Mouse (Mus musculus): ENCODE measurements around the gene Pxmp2. TPM values are rescaled to one million over a fixed set of nuclear protein-coding genes. Genes with fewer than 3 reads are reported as not detected.

Gene Pxmp2
- 1.9 and 13.2 TPM in 2 replicates for total RNA-seq (2017)

GRCm38 (mm10) chr5:110285770-110286445, at the start of gene Pxmp2, which contains the start of gene Pole:
Gene Pxmp2 (minus strand): TSS chr5:110286186.
Gene Pole (plus strand): TSS chr5:110286306.
- ATAC-seq (replicated peaks in 1 of 2; ENCODE audit: insufficient read depth in 1 of 2, low FRiP score in 2 of 2, low TSS enrichment in 1 of 2, low read depth in 1 of 2, poor library complexity in 2 of 2, severe bottlenecking in 2 of 2) = peak; percentile 85 to 87

DNA sequence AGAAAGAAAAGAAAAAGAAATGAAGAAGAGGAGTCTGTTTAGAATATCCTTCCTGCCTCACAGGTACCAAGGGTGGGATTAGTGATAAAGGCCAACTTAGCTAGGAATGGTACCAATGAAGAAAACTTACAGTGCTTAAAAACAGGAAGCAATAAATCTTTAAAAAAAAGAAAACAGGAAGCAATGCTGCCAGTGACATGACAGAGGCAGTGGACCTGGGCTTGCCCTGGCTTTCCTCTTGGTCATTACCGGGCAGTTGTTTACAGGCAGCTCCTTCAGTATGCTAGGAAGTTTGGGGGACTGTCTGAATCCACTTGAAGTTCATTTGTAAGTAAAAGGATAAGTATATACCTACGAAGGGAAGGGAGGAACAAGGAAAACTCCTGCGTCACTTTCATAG, 44.5 kb upstream of the Pxmp2 start:
- ATAC-seq (replicated peaks in 1 of 2; ENCODE audit: insufficient read depth in 1 of 2, low FRiP score in 2 of 2, low TSS enrichment in 1 of 2, low read depth in 1 of 2, poor library complexity in 2 of 2, severe bottlenecking in 2 of 2) = peak; percentile 59 to 71

DNA sequence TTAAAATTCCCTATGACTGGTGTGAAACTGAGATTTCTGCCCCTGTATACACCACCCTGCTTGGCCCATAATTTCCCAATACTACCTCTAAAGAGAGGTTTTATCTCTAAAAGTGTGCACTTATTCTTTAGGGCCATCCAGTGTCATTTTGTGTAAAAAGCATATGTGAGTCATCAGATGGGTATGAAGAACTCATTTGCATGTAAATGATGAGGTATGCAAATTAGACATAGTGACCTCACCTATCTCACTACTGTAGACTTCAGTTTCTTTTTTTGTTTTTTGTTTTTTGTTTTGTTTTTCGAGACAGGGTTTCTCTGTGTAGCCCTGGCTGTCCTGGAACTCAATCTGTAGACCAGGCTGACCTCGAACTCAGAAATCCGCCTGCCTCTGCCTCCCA, 27.1 kb upstream of the Pxmp2 start:
- ATAC-seq (replicated peaks in 1 of 2; ENCODE audit: insufficient read depth in 1 of 2, low FRiP score in 2 of 2, low TSS enrichment in 1 of 2, low read depth in 1 of 2, poor library complexity in 2 of 2, severe bottlenecking in 2 of 2) = no peak

DNA sequence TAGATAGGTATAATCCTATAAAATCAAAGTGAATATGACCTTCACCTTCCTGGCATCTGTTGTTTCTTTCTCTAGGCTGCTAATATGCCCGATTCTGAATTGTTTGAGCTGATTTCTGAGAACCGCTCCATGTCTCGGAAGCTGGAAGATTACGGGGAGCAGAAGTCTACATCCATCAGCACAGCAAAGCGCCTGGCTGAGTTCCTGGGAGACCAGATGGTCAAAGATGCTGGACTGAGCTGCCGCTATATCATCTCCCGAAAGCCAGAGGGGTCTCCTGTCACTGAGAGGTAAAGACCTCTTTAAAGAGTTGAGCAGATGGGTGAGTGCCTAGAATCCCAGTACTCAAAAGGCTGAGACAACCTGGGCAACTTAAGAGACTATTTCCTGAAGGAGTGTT, 22.9 kb upstream of the Pxmp2 start:
- ATAC-seq (replicated peaks in 1 of 2; ENCODE audit: insufficient read depth in 1 of 2, low FRiP score in 2 of 2, low TSS enrichment in 1 of 2, low read depth in 1 of 2, poor library complexity in 2 of 2, severe bottlenecking in 2 of 2) = no peak

- no peak for ATAC-seq (replicated peaks in 1 of 2; ENCODE audit: insufficient read depth in 1 of 2, low FRiP score in 2 of 2, low TSS enrichment in 1 of 2, low read depth in 1 of 2, poor library complexity in 2 of 2, severe bottlenecking in 2 of 2)
Measured at GRCm38 (mm10) chr5:110300591-110300990, 14.6 kb upstream of the Pxmp2 start.

- ATAC-seq (replicated peaks in 1 of 2; ENCODE audit: insufficient read depth in 1 of 2, low FRiP score in 2 of 2, low TSS enrichment in 1 of 2, low read depth in 1 of 2, poor library complexity in 2 of 2, severe bottlenecking in 2 of 2) = no peak
Measured at GRCm38 (mm10) chr5:110296637-110297036, 10.7 kb upstream of the Pxmp2 start.

- ATAC-seq (replicated peaks in 1 of 2; ENCODE audit: insufficient read depth in 1 of 2, low FRiP score in 2 of 2, low TSS enrichment in 1 of 2, low read depth in 1 of 2, poor library complexity in 2 of 2, severe bottlenecking in 2 of 2) = no peak
Measured at GRCm38 (mm10) chr5:110291649-110292048, 5.7 kb upstream of the Pxmp2 start.

DNA sequence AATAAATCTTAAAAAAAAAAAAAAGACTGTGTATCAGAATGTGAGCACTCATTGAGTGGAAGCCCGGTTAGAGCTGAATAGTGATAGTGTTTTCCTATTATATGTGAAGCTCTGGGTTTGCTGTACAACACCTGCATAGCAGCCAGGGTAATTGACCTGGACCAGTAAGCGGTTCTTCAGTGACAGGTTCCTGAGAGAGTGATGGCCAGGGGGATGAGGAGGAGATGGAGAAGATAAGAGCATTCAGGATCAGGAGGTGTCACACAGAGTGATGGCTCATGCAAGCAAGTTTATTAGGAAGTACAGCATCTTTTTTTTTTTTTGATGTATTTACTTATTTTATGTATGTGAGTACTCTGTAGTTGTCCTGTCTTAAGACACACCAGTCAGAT, 1.1 kb upstream of the Pxmp2 start:
- ATAC-seq (replicated peaks in 1 of 2; ENCODE audit: insufficient read depth in 1 of 2, low FRiP score in 2 of 2, low TSS enrichment in 1 of 2, low read depth in 1 of 2, poor library complexity in 2 of 2, severe bottlenecking in 2 of 2) = no peak

GRCm38 (mm10) chr5:110286446-110287083, 579 bp upstream of the Pxmp2 start:
- ATAC-seq (replicated peaks in 1 of 2; ENCODE audit: insufficient read depth in 1 of 2, low FRiP score in 2 of 2, low TSS enrichment in 1 of 2, low read depth in 1 of 2, poor library complexity in 2 of 2, severe bottlenecking in 2 of 2) = peak in 1 of 2 experiments; percentile 9; a peak in 2 of 4 replicates

DNA sequence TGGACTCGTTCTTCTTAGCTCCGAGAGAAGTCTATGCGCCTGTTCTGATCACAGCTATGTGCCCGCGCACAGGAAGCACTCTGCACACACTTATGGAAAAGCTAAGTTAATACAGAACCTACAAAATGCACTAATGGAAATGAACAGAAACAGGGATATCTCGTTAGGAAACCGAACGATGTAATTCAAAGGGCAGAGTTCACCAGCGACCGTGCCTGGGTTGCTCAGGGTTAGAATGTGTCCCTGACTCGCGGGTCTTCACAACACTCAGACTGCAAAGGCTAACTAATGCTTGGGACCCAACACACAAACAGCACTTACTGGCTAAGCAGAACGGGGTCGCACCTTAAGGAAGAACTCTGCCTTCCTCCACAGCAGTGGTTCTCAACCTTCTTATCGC, 830 bp downstream of the Pxmp2 start:
- ATAC-seq (replicated peaks in 1 of 2; ENCODE audit: insufficient read depth in 1 of 2, low FRiP score in 2 of 2, low TSS enrichment in 1 of 2, low read depth in 1 of 2, poor library complexity in 2 of 2, severe bottlenecking in 2 of 2) = peak; percentile 18 to 44; a peak in 1 of 4 replicates

GRCm38 (mm10) chr5:110284536-110284935, 1.4 kb downstream of the Pxmp2 start:
- peak; percentile 53 to 70; a peak in 2 of 4 replicates for ATAC-seq (replicated peaks in 1 of 2; ENCODE audit: insufficient read depth in 1 of 2, low FRiP score in 2 of 2, low TSS enrichment in 1 of 2, low read depth in 1 of 2, poor library complexity in 2 of 2, severe bottlenecking in 2 of 2)

GRCm38 (mm10) chr5:110281984-110282383, 4.0 kb downstream of the Pxmp2 start:
- no peak for ATAC-seq (replicated peaks in 1 of 2; ENCODE audit: insufficient read depth in 1 of 2, low FRiP score in 2 of 2, low TSS enrichment in 1 of 2, low read depth in 1 of 2, poor library complexity in 2 of 2, severe bottlenecking in 2 of 2)

GRCm38 (mm10) chr5:110276910-110277309, 9.1 kb downstream of the Pxmp2 start:
- no peak for ATAC-seq (replicated peaks in 1 of 2; ENCODE audit: insufficient read depth in 1 of 2, low FRiP score in 2 of 2, low TSS enrichment in 1 of 2, low read depth in 1 of 2, poor library complexity in 2 of 2, severe bottlenecking in 2 of 2)

- no peak for ATAC-seq (replicated peaks in 1 of 2; ENCODE audit: insufficient read depth in 1 of 2, low FRiP score in 2 of 2, low TSS enrichment in 1 of 2, low read depth in 1 of 2, poor library complexity in 2 of 2, severe bottlenecking in 2 of 2)
Measured at GRCm38 (mm10) chr5:110276391-110276790, 9.6 kb downstream of the Pxmp2 start.

DNA sequence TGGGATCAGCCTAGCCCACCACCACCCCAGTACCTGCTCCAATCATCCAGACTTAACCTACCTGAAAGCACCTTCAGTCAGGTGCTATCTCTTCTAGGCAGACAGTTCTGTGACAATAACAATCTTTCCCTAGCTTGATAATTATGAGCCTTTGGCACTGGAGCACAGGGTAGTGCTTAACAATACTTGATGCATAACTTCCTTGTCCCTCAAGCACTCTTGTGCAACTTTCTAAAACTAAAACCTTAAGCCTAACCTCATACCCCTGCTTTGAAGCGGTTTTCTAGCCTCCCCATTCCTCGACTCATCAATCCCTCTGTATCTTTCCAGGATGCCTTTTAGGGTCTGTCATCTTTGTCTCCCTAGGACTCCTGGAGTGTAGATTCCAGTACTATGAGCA, 11.1 kb downstream of the Pxmp2 start:
- ATAC-seq (replicated peaks in 1 of 2; ENCODE audit: insufficient read depth in 1 of 2, low FRiP score in 2 of 2, low TSS enrichment in 1 of 2, low read depth in 1 of 2, poor library complexity in 2 of 2, severe bottlenecking in 2 of 2) = no peak

GRCm38 (mm10) chr5:110274147-110274546, 11.8 kb downstream of the Pxmp2 start:
- ATAC-seq (replicated peaks in 1 of 2; ENCODE audit: insufficient read depth in 1 of 2, low FRiP score in 2 of 2, low TSS enrichment in 1 of 2, low read depth in 1 of 2, poor library complexity in 2 of 2, severe bottlenecking in 2 of 2) = no peak

GRCm38 (mm10) chr5:110270242-110270641, 15.7 kb downstream of the Pxmp2 start:
- ATAC-seq (replicated peaks in 1 of 2; ENCODE audit: insufficient read depth in 1 of 2, low FRiP score in 2 of 2, low TSS enrichment in 1 of 2, low read depth in 1 of 2, poor library complexity in 2 of 2, severe bottlenecking in 2 of 2) = no peak

DNA sequence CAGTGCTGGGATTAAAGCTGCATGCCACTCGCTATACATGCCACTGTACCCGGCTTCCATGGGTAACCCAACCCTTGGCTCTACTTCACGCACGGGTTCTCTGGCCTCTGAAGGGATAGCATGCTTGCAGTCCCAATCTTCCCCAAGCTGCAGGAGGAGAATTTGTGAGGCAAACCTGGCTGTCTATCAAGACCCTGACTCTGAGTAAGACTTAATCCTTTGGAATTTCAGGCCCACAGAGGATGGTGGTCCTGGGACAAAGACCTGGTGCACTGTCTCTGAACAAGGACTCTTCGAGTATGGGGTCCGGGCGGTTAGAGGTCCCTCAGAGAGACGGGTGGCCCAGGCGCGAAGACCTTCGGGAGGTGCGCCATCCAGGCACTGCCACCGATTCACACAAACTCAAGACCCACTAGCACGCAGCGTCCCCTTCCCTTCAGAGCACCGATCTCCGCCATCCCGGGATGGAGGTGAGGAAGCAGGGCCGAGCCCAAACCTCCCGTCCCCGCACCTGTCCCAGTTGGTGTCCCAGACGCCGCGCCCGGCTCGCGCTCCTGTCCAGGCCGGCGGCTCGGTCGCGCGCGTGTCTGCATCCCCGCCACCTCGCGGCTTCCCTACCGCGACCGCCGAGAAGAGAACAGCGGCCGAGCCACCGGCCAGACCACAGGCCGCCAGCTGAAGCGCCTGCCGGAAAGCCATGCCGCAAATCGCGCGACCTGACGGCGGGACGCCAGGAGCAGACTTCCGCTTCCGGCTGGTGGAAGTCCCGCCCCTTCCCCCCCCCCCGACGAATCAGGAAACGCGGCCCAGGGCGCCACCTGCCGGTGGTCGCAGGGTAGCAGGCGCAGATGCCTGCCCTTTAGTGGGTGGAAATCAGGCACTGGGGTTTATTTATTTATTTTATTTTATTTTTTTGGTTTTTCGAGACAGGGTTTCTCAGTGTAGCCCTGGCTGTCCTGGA, 16.6 kb downstream of the Pxmp2 start, which contains the start of gene Pgam5:
Gene Pgam5, minus strand, starts transcription at position 773 of the 961 bp plus-strand sequence.
- ATAC-seq (replicated peaks in 1 of 2; ENCODE audit: insufficient read depth in 1 of 2, low FRiP score in 2 of 2, low TSS enrichment in 1 of 2, low read depth in 1 of 2, poor library complexity in 2 of 2, severe bottlenecking in 2 of 2) = peak; percentile 76 to 90
